Mouse (Mus musculus): Measurements from ENCODE around the gene Tent2.

GRCm38 (mm10) chr13:93102340-93103090, 89.7 kb downstream of the Tent2 start:
- TF ChIP-seq CTCF (IDR thresholded peaks at IDR 0.05; ENCODE audit: borderline replicate concordance, insufficient read depth, low read length) (no peak), POLR2A (IDR thresholded peaks at IDR 0.05; ENCODE audit: low read depth, low read length) (no peak)
